Mouse (Mus musculus): ENCODE measurements around the gene Gosr2.
A peak's percentile ranks its signal among the peaks of the same experiment; 100 is the strongest.

Gene Gosr2

GRCm38 (mm10) chr11:103645731-103646130 lies 52.0 kb downstream of the Gosr2 start:
- no peak for DNase-seq

GRCm38 (mm10) chr11:103643211-103643610 lies 54.5 kb downstream of the Gosr2 start:
- DNase-seq = no peak

GRCm38 (mm10) chr11:103639407-103639946 lies 58.2 kb downstream of the Gosr2 start:
- peak; percentile 66 for DNase-seq

- DNase-seq = no peak
Observed at GRCm38 (mm10) chr11:103638790-103639189, 58.9 kb downstream of the Gosr2 start, which contains the start of gene Lyzl6. Gene Lyzl6 (minus strand): TSS chr11:103638890.

- DNase-seq = no peak
Observed at GRCm38 (mm10) chr11:103636261-103636660, 61.4 kb downstream of the Gosr2 start.

GRCm38 (mm10) chr11:103635481-103635880 lies 62.2 kb downstream of the Gosr2 start:
- no peak for DNase-seq

GRCm38 (mm10) chr11:103634806-103635205 lies 62.9 kb downstream of the Gosr2 start:
- DNase-seq = no peak

GRCm38 (mm10) chr11:103627453-103627852 lies 70.2 kb downstream of the Gosr2 start:
- no peak for DNase-seq
